Mouse (Mus musculus): ENCODE measurements around the gene Aasdhppt. TPM values are rescaled to one million over a fixed set of nuclear protein-coding genes. Genes with fewer than 3 reads are reported as not detected.

The Aasdhppt gene
- 37.6 and 40.7 TPM in 2 replicates for polyA plus RNA-seq (2014; fragmentation: Nextera tagmentation; extraction: Ambion mirVana)

DNA sequence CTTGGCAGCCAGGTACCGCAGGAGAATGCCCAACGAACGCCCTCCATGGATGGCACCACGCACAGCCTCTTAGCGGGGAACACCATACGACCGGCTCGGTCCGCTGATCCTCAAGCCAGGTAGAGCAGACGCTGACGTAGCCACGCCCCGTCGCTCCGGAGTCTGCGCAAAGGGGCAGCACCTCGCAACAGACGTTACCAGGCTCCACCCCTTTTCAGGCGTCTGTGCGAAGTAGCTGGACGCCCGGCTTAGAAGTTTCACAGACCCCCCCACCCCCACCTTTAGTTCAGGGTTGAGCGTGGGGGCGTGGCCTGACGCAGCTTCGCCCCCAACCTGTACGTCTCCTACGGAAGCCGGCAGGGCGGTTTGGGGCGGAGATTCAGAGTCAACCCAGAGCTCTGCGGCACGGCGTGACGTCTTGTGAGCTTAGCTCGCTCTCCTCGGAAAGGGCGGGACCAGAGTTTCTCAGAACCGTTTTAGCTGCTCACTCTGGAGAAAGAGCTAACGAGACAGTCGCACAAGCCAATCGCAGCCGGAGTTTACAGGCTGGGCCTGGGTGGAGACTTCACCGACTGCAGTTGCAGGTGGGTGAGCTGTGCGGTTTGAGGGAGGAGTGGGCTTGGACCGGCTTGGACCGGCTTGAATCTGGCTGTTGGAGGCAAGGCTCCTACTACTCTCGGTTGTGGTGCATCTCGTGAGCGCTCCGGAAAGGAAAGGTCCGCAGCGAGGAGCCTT lies at the start of gene Aasdhppt, which contains the start of gene Kbtbd3:
Gene Aasdhppt, minus strand, starts transcription at position 121 of the 735 bp plus-strand sequence.
Gene Kbtbd3, plus strand, starts transcription at position 483 of the 735 bp plus-strand sequence.
- ATAC-seq (ENCODE audit: low FRiP score, low TSS enrichment) = peak; percentile 99
- 1% methylated on average over 53 of the region's 53 CpGs for WGBS
- no peaks in the 10 kb centered on the region for H3K36me3 ChIP-seq (ENCODE audit: control insufficient read depth, insufficient read depth, low read length)
- peak within 1 kb of the TSS; percentile 77 for H3K9ac ChIP-seq (ENCODE audit: low read depth, low read length)
- H3K27ac ChIP-seq (ENCODE audit: low read depth, low read length) = peak within 1 kb of the TSS; percentile 89
- H3K4me3 ChIP-seq (ENCODE audit: low read length) = peak within 1 kb of the TSS; percentile 72
- H3K4me1 ChIP-seq (ENCODE audit: control insufficient read depth, insufficient read depth, low read length) = peaks cover 10% of the 10 kb centered on the region; the same call in 1 of the 2 replicates
- H3K27me3 ChIP-seq (ENCODE audit: control insufficient read depth, insufficient read depth, low read length) = no peaks in the 10 kb centered on the region
- H3K9me3 ChIP-seq (ENCODE audit: control insufficient read depth, low read length) = no peaks in the 10 kb centered on the region
- peak within 1 kb of the TSS; percentile 61 for H3K4me2 ChIP-seq (replicated peaks; ENCODE audit: low read depth, low read length)

DNA sequence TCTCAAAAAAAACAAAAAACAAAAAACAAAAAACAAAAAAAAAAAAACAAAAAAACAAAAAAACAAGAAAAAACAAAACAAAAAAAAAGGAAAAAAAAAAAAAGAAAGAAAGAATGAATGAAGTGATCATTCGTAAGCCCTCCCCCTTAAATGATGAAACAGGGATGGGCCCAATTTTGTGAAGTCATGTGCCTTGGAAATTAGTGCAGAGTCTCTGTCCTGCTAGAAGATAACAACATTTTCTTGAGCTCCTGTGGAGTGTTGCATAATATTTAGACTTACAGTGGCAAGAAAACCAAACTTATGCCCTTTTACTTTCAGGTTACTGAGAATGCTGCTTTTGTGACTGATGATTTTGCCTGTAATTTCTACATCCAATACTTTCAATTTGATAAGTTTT lies 43.9 kb upstream of the Aasdhppt start:
- no peaks in the 10 kb centered on the region for H3K4me1 ChIP-seq (ENCODE audit: control insufficient read depth, insufficient read depth, low read length)
- H3K27me3 ChIP-seq (ENCODE audit: control insufficient read depth, insufficient read depth, low read length) = no peaks in the 10 kb centered on the region
- WGBS = 86% methylated on average over 1 of the region's 1 CpGs
- no peaks in the 10 kb centered on the region for H3K9me3 ChIP-seq (ENCODE audit: control insufficient read depth, low read length)
- H3K4me3 ChIP-seq (ENCODE audit: low read length) = no peak overlapping the region
- H3K4me2 ChIP-seq (replicated peaks; ENCODE audit: low read depth, low read length) = no peak overlapping the region
- ATAC-seq (ENCODE audit: low FRiP score, low TSS enrichment) = no peak
- H3K9ac ChIP-seq (ENCODE audit: low read depth, low read length) = no peak overlapping the region
- H3K27ac ChIP-seq (ENCODE audit: low read depth, low read length) = no peak overlapping the region
- H3K36me3 ChIP-seq (ENCODE audit: control insufficient read depth, insufficient read depth, low read length) = no peaks in the 10 kb centered on the region

DNA sequence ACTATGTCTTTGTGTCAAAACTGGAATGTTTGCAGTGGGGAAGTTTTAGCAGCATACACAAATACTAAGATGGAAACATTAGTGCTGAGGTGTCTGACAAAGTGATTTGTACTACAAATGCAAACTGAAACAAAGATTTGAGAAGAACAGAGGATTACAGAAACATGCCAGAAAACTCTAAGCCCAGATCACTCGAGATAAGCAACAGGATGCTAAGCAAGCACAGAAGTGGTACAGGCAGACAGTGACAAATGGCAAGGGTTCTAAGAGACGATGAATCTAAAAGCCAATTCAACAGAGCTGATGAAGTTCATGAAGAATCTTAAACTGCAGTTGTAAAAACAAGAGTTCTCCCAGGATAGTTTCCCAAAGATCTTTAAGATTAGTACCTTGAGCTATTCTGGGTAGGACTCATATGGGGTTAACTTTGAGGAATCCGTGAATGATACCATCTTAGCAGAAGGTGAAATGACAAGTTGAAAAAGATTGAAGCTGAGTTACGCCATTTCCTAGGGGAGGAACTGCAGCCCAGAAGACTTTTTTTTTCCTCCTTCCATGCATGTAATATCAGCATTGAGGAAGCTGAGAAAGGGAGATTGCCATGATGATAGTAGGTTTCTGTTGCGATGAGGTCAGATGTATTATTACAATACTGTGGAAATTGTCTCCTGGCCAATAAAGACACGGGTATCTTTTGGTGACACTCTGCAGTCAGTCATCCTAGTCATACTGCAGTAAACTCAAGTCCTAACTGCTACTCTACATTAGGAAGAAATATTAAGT lies 9.9 kb upstream of the Aasdhppt start:
- Histone ChIP-seq H3K36me3 (ENCODE audit: control insufficient read depth, insufficient read depth, low read length) (no peaks in the 10 kb centered on the region), H3K4me1 (ENCODE audit: control insufficient read depth, insufficient read depth, low read length) (no peaks in the 10 kb centered on the region), H3K4me2 (replicated peaks; ENCODE audit: low read depth, low read length) (no peak overlapping the region), H3K4me3 (ENCODE audit: low read length) (no peak overlapping the region), H3K27me3 (ENCODE audit: control insufficient read depth, insufficient read depth, low read length) (no peaks in the 10 kb centered on the region), H3K9me3 (ENCODE audit: control insufficient read depth, low read length) (no peaks in the 10 kb centered on the region), H3K9ac (ENCODE audit: low read depth, low read length) (no peak overlapping the region), H3K27ac (ENCODE audit: low read depth, low read length) (no peak overlapping the region)
- ATAC-seq (ENCODE audit: low FRiP score, low TSS enrichment) = no peak
- 77% methylated on average over 6 of the region's 6 CpGs for WGBS

DNA sequence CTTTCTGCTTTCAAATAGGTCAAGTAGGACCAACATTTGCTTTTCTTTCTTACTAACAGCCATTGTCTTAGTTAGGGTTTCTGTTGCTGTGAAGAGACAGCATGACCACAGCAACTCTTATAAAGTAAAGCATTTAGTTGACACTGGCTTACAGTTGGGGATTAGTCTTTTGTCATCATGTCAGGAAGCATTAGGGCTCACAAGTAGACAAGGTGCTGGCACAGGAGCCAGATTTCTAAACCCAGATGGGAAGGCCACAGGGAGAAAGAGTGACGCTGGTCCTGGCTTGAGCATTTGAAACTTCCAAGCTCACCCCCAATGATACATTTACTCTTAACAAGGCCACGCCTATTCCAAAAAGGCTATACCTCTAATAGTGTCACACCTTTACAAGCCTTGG lies 6.5 kb upstream of the Aasdhppt start:
- ATAC-seq (ENCODE audit: low FRiP score, low TSS enrichment) = no peak
- Histone ChIP-seq H3K4me1 (ENCODE audit: control insufficient read depth, insufficient read depth, low read length) (peaks cover under 1% of the 10 kb centered on the region; the same call in 1 of the 2 replicates), H3K9ac (ENCODE audit: low read depth, low read length) (no peak overlapping the region), H3K9me3 (ENCODE audit: control insufficient read depth, low read length) (no peaks in the 10 kb centered on the region), H3K4me2 (replicated peaks; ENCODE audit: low read depth, low read length) (no peak overlapping the region), H3K4me3 (ENCODE audit: low read length) (no peak overlapping the region), H3K36me3 (ENCODE audit: control insufficient read depth, insufficient read depth, low read length) (no peaks in the 10 kb centered on the region), H3K27me3 (ENCODE audit: control insufficient read depth, insufficient read depth, low read length) (no peaks in the 10 kb centered on the region), H3K27ac (ENCODE audit: low read depth, low read length) (no peak overlapping the region)
- 94% methylated on average over 2 of the region's 2 CpGs for WGBS

DNA sequence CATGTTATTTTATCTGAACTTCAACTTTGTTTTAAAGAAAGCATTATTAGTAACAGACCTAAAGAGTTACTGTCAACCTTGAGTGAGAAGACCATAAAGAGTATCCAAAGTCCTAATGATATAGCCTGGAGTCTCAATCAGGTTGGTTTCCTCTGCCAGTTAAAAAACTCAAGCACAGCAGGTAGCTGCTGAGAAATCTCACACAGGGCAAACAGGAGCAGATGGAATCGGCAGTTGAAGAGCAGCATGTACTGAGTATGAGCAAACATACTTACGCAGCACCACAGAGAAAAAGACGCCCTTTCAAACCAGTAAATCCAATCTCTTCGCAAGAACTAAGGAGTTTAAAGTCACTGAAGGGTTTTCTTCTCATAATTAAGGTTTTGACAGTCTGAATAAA lies 4.7 kb upstream of the Aasdhppt start:
- no peak for ATAC-seq (ENCODE audit: low FRiP score, low TSS enrichment)
- Histone ChIP-seq H3K27ac (ENCODE audit: low read depth, low read length) (no peak overlapping the region), H3K4me3 (ENCODE audit: low read length) (no peak overlapping the region), H3K4me2 (replicated peaks; ENCODE audit: low read depth, low read length) (no peak overlapping the region), H3K9ac (ENCODE audit: low read depth, low read length) (no peak overlapping the region), H3K36me3 (ENCODE audit: control insufficient read depth, insufficient read depth, low read length) (no peaks in the 10 kb centered on the region), H3K27me3 (ENCODE audit: control insufficient read depth, insufficient read depth, low read length) (no peaks in the 10 kb centered on the region), H3K4me1 (ENCODE audit: control insufficient read depth, insufficient read depth, low read length) (peaks cover 6% of the 10 kb centered on the region; the same call in 1 of the 2 replicates), H3K9me3 (ENCODE audit: control insufficient read depth, low read length) (no peaks in the 10 kb centered on the region)
- WGBS = 92% methylated on average over 4 of the region's 4 CpGs

DNA sequence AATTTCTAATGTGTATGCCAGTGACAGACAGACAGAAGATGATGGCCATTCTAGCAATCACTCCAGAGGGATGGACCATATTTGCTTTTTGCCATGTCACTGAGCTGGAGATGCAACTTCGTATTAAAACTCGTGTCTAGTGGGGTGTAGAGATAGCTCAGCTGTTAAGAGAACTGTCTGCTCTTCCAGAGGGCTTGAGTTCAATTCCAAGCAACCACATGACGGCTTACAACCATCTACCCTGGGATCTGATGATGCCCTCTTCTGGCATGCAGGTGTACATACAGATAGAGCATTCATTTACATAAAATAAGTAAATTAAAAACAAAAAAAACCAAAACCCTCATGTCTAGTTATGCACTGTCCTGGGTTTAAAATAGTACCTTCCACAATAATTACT lies 1.9 kb upstream of the Aasdhppt start:
- peaks cover 10% of the 10 kb centered on the region; the same call in 1 of the 2 replicates for H3K4me1 ChIP-seq (ENCODE audit: control insufficient read depth, insufficient read depth, low read length)
- no peak overlapping the region for H3K27ac ChIP-seq (ENCODE audit: low read depth, low read length)
- ATAC-seq (ENCODE audit: low FRiP score, low TSS enrichment) = no peak
- no peak overlapping the region for H3K4me3 ChIP-seq (ENCODE audit: low read length)
- H3K27me3 ChIP-seq (ENCODE audit: control insufficient read depth, insufficient read depth, low read length) = no peaks in the 10 kb centered on the region
- H3K36me3 ChIP-seq (ENCODE audit: control insufficient read depth, insufficient read depth, low read length) = no peaks in the 10 kb centered on the region
- H3K4me2 ChIP-seq (replicated peaks; ENCODE audit: low read depth, low read length) = no peak overlapping the region
- no peaks in the 10 kb centered on the region for H3K9me3 ChIP-seq (ENCODE audit: control insufficient read depth, low read length)
- WGBS = 90% methylated on average over 3 of the region's 3 CpGs
- H3K9ac ChIP-seq (ENCODE audit: low read depth, low read length) = no peak overlapping the region

DNA sequence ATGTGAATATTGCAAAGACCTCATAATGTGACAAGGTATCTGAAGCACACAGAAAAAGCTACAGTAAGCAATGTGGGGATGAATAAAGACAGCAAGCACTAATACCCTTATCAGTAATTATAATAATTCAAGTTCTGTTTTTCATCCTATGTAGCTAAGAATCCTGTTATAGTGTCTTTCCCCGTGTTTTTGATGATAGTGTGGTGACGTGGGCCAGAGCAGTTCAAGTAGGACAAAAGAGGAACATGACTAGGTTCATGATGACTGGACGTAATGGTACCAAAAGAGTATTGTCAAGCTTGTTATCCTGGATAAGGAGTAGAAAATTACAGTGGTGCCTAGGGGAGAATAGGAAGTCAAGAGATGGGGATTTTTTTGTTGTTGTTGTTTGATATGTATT lies 1.4 kb upstream of the Aasdhppt start:
- peak overlapping the region; percentile 72 for H3K4me3 ChIP-seq (ENCODE audit: low read length)
- peak overlapping the region; percentile 77; the same call in 1 of the 2 replicates for H3K9ac ChIP-seq (ENCODE audit: low read depth, low read length)
- no peaks in the 10 kb centered on the region for H3K36me3 ChIP-seq (ENCODE audit: control insufficient read depth, insufficient read depth, low read length)
- no peaks in the 10 kb centered on the region for H3K9me3 ChIP-seq (ENCODE audit: control insufficient read depth, low read length)
- no peak for ATAC-seq (ENCODE audit: low FRiP score, low TSS enrichment)
- no peak overlapping the region for H3K27ac ChIP-seq (ENCODE audit: low read depth, low read length)
- WGBS = 79% methylated on average over 3 of the region's 3 CpGs
- H3K4me2 ChIP-seq (replicated peaks; ENCODE audit: low read depth, low read length) = peak overlapping the region; percentile 61
- H3K27me3 ChIP-seq (ENCODE audit: control insufficient read depth, insufficient read depth, low read length) = no peaks in the 10 kb centered on the region
- H3K4me1 ChIP-seq (ENCODE audit: control insufficient read depth, insufficient read depth, low read length) = peaks cover 10% of the 10 kb centered on the region; the same call in 1 of the 2 replicates

DNA sequence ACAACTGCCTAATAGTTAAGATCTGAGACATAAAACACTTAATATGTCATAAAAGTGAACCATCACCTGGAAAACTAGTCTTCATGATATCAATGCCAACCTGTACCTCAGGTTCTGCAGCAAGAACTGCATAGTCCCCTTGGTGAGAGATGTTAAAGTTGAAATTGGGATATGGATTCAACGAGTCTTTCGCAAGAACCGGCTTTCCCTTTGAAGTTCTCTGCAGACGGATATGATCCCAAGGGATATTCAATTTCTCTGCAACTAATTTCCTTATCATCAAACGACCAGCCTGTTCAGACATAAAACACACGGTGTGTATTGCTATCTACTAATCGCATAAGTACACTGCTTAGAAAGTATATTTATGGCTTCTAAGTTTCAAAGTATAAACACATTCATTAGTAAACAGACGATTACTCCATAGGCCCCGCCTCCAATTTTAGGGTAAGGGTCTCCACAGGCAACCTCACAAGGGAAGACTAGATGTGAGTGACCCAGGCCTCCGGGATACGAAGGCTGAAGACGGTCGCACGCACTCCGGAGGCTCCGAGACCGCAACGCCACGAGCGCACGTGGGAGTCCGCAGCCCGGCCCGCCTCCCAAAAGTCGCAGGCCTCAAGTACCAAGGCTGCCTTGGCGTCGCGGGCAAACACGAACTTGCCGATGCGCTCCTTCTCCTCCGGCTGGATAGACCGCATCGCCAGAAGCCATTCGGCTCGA lies 482 bp downstream of the Aasdhppt start:
- Histone ChIP-seq H3K36me3 (ENCODE audit: control insufficient read depth, insufficient read depth, low read length) (no peaks in the 10 kb centered on the region), H3K27ac (ENCODE audit: low read depth, low read length) (peak overlapping the region; percentile 39; the same call in 1 of the 2 replicates), H3K4me1 (ENCODE audit: control insufficient read depth, insufficient read depth, low read length) (peaks cover 10% of the 10 kb centered on the region; the same call in 1 of the 2 replicates), H3K9me3 (ENCODE audit: control insufficient read depth, low read length) (no peaks in the 10 kb centered on the region), H3K4me3 (ENCODE audit: low read length) (peak overlapping the region; percentile 72), H3K4me2 (replicated peaks; ENCODE audit: low read depth, low read length) (peak overlapping the region; percentile 52), H3K9ac (ENCODE audit: low read depth, low read length) (peak overlapping the region; percentile 73), H3K27me3 (ENCODE audit: control insufficient read depth, insufficient read depth, low read length) (no peaks in the 10 kb centered on the region)
- under 1% methylated on average over 36 of the region's 36 CpGs for WGBS
- peak; percentile 47; the same call in 1 of the 2 replicates for ATAC-seq (ENCODE audit: low FRiP score, low TSS enrichment)
